Mouse (Mus musculus): ENCODE data around the gene Ppp1r21. TPM values are rescaled to one million over a fixed set of nuclear protein-coding genes. Genes with fewer than 3 reads are reported as not detected.

Ppp1r21 gene
- polyA plus RNA-seq, 1 experiment from 2014 or later, result 9.7 TPM

DNA sequence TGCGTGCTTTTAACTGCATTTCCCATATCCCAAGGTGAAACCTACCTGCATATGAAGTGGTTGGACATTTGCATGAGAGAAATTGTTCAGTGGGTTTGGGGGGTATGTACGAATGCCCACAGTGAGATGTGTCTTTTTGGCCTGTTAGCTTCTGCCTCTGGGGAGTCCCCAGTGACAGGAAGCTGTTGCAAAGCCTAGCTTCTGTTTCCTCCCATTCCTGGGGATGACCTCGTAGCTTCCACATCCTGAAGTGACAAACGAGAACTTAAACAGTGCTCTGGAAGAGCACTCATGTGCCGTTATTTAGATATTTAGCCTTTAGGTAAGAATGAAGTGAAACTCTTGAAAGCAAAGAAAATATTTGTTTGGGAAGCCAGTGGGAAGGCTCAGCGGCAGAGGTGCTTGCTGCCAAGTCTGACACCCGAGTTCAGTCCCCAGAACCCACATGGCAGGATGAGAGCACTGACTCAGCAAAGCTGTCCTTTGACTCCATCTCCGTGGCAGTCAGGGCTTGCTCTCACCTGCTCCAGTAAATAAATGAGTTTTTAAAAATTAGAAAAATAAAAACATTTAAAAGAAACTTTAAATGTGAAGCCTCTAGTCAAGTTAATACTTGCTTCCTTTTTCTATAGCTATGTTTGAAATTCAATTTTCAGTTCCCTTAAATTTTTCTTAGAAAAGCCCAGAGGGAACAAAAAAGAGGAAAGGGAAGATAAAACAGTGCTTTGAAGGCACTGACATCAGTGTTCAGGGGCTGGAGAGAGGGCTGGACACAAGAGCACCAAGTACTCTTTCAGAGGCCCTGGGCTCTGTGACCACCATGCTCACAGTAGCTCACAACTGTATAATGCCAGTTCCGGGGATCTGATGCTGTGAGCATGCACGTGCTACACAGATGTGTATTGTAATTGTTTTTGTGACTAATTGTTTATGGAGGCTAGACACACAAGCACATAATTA is 21.3 kb downstream of the Ppp1r21 start:
- Histone ChIP-seq H3K9me3 (replicated peaks) (no peaks in the 10 kb centered on the region), H3K4me2 (no peak overlapping the region), H3K4me3 (replicated peaks) (no peak overlapping the region), H3K27me3 (no peaks in the 10 kb centered on the region), H3K36me3 (replicated peaks) (peaks cover 31% of the 10 kb centered on the region), H3K9ac (no peak overlapping the region), H3K27ac (replicated peaks) (peak overlapping the region; percentile 60; the same call in 1 of the 2 replicates), H3K4me1 (replicated peaks) (peaks cover 41% of the 10 kb centered on the region)
- 35% methylated on average over 10 of the region's 10 CpGs for WGBS (ENCODE audit: insufficient replicate concordance)
- no peak for ATAC-seq (ENCODE audit: insufficient read depth)

DNA sequence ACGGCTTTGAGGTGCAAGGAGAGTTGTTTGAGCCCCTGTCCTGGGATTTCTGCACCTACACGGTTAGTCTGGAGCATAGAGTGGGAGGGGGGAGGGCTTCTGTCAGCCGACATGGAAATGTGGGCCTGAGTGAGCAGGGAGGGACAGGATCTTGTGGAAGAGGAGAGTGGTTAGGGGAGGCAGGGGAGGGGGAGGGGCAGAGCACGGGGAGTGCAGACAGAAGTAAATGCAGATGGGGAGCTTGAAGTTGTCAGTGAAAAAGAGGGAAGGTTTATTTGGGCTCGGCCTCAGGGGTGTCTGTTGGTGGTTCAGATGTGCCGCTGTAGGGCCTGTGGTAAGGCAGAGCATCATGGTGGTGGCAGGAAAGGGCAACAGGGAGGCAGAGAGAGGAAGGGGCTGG is 22.6 kb downstream of the Ppp1r21 start:
- H3K4me1 ChIP-seq (replicated peaks), result peaks cover 41% of the 10 kb centered on the region
- no peak overlapping the region for H3K9ac ChIP-seq
- peaks cover 27% of the 10 kb centered on the region for H3K36me3 ChIP-seq (replicated peaks)
- no peak overlapping the region for H3K4me2 ChIP-seq
- no peak overlapping the region for H3K4me3 ChIP-seq (replicated peaks)
- 40% methylated on average over 6 of the region's 6 CpGs for WGBS (ENCODE audit: insufficient replicate concordance)
- H3K27me3 ChIP-seq, result no peaks in the 10 kb centered on the region
- H3K27ac ChIP-seq (replicated peaks), result 0 out of 2 replicates have a peak overlapping the region, but pooled peaks have one; percentile 1
- no peaks in the 10 kb centered on the region for H3K9me3 ChIP-seq (replicated peaks)
- no peak for ATAC-seq (ENCODE audit: insufficient read depth)

DNA sequence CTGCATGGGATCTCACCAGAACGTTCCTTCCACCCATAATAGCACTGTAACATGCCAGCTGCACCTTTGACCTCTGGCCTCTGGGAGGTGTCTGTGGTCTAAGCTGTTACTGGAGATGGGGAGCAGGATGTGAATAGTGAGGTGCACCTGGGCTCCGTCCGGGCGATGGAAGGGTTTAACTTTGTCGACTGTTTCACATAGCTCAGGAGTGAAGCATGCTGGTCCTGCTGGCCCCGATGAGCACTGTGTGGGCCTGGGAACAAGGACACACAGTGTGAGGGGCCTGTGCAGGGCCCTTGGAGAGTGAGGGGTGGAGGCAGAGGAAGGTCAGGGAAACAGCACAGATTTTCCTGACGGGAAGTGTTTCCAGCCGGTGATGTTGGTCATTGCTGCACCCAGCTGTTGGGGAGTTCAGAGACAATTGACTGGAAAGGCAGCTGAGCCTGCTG is 23.1 kb downstream of the Ppp1r21 start:
- 68% methylated on average over 8 of the region's 8 CpGs for WGBS (ENCODE audit: insufficient replicate concordance)
- Histone ChIP-seq H3K27ac (replicated peaks) (no peak overlapping the region), H3K36me3 (replicated peaks) (peaks cover 24% of the 10 kb centered on the region)

DNA sequence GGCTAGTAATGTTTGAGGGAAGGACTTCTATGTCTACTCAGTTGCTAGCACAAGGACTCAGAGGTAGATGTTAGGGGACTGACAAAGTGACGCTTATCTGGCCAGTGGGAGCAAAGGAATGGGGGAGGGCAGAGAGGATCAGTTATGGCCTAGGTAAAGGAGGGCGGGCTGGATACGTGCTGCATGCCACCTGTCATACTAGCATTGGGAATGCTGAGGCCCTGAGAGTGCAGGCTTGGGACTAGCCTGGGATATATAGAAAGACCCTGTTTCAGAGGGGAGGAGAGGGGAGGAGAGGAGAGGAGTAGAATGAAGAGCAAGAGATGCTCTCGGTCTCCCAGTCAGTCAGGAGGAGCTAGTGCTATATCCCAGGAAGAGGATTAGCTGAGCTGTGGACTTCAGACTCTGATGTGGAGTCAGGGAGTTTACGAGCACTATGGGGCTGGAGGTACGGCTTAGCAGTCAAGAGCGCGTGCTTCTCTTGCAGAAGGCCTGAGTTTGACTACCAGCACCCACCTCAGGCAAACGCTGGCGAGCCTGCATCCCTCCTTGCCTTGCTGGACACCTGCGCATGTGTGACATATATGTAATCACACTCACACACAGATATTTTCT is 23.7 kb downstream of the Ppp1r21 start:
- Histone ChIP-seq H3K9ac (no peak overlapping the region), H3K27me3 (no peaks in the 10 kb centered on the region), H3K9me3 (replicated peaks) (no peaks in the 10 kb centered on the region), H3K4me2 (no peak overlapping the region), H3K36me3 (replicated peaks) (peaks cover 22% of the 10 kb centered on the region), H3K4me3 (replicated peaks) (no peak overlapping the region), H3K27ac (replicated peaks) (no peak overlapping the region), H3K4me1 (replicated peaks) (peaks cover 44% of the 10 kb centered on the region)
- 69% methylated on average over 11 of the region's 11 CpGs for WGBS (ENCODE audit: insufficient replicate concordance)
- no peak for ATAC-seq (ENCODE audit: insufficient read depth)

More for the DNA sequence above, 23.1 kb downstream of the Ppp1r21 start:
- ATAC-seq (ENCODE audit: insufficient read depth), result peak; percentile 20; the same call in 1 of the 2 replicates
- no peaks in the 10 kb centered on the region for H3K9me3 ChIP-seq (replicated peaks)
- no peak overlapping the region for H3K4me3 ChIP-seq (replicated peaks)
- H3K9ac ChIP-seq, result no peak overlapping the region
- H3K4me1 ChIP-seq (replicated peaks), result peaks cover 42% of the 10 kb centered on the region
- H3K27me3 ChIP-seq, result no peaks in the 10 kb centered on the region
- H3K4me2 ChIP-seq, result no peak overlapping the region

DNA sequence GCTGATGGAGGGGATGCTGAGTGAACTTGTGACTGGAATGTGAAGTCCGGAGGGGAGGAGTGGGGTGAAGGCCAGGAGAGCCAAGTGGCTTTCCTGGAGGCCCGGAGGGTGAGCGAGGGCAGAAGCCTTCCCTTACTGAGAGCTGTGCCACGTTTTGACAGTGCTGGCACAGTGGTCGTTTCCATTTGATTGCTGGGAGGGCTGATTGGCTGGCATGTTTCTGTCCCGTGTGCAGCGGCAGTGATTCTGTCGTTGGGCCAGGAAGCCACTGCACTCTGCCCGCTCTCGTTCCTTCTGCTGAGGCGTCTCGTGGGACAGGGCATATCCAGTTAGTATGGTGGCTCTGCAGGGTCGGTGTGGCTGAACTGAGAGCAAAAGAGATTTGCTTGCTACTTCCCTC is 26.3 kb downstream of the Ppp1r21 start:
- Histone ChIP-seq H3K27me3 (no peaks in the 10 kb centered on the region), H3K4me1 (replicated peaks) (peaks cover 26% of the 10 kb centered on the region), H3K36me3 (replicated peaks) (peaks cover 19% of the 10 kb centered on the region), H3K4me3 (replicated peaks) (no peak overlapping the region), H3K4me2 (no peak overlapping the region), H3K27ac (replicated peaks) (no peak overlapping the region), H3K9ac (no peak overlapping the region), H3K9me3 (replicated peaks) (no peaks in the 10 kb centered on the region)
- WGBS (ENCODE audit: insufficient replicate concordance), result 73% methylated on average over 13 of the region's 13 CpGs
- ATAC-seq (ENCODE audit: insufficient read depth), result no peak

DNA sequence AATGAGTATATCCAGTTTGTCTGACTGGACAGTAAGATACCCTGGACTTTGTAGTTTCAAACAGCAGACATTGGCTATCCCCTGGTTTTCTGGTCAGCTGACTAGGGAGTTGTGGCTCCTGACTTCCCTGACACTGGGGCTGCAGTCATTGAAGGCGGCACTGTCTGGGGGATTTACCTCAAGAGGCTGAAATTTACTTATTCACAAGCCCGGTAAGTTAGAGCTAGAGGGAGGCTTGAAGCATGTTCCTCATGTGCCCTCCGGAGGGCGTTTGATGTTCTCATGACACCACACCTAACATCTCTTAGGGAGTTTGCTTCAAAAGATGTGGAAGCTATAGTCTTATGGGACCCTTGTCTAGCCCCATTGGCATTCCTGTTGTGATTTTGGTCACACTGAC is 26.8 kb downstream of the Ppp1r21 start:
- H3K4me1 ChIP-seq (replicated peaks), result peaks cover 23% of the 10 kb centered on the region
- 71% methylated on average over 4 of the region's 4 CpGs for WGBS (ENCODE audit: insufficient replicate concordance)
- H3K9me3 ChIP-seq (replicated peaks), result no peaks in the 10 kb centered on the region
- H3K36me3 ChIP-seq (replicated peaks), result peaks cover 23% of the 10 kb centered on the region
- no peaks in the 10 kb centered on the region for H3K27me3 ChIP-seq
- H3K4me2 ChIP-seq, result no peak overlapping the region
- no peak overlapping the region for H3K4me3 ChIP-seq (replicated peaks)
- no peak overlapping the region for H3K9ac ChIP-seq
- no peak overlapping the region for H3K27ac ChIP-seq (replicated peaks)
- no peak for ATAC-seq (ENCODE audit: insufficient read depth)

DNA sequence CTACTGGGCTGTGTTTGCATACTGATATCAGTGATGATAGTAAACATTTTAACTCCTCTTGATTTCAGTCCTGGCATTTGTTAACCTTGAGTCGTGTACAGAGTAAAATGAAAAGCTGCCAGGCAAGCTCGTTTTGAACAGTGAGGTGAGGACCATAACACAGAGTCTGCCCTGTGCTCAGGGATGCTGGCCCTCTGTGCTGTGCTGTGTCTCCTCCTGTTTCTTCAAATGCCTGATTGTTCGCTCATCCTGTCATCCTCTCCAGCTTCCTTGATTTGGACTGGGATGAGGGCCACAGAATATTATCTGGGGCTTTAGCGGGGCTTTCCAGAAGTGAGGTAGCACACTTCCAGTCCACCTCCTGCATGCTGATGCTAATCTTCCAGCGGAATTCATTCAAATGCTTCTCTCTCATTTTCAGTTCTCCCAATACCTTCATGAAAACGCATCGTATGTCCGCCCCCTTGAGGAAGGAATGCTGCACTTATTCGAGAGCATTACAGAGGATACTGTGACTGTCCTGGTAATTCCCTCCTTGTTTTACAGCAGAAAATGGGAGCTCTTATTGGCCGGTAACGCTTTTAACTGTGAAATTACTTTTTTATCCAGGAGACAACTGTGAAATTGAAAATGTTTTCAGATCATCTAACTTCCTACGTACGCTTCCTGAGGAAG is 28.4 kb downstream of the Ppp1r21 start:
- no peak overlapping the region for H3K4me3 ChIP-seq (replicated peaks)
- H3K9me3 ChIP-seq (replicated peaks), result no peaks in the 10 kb centered on the region
- no peak overlapping the region for H3K27ac ChIP-seq (replicated peaks)
- H3K27me3 ChIP-seq, result no peaks in the 10 kb centered on the region
- peaks cover 11% of the 10 kb centered on the region for H3K4me1 ChIP-seq (replicated peaks)
- no peak overlapping the region for H3K4me2 ChIP-seq
- no peak for ATAC-seq (ENCODE audit: insufficient read depth)
- WGBS (ENCODE audit: insufficient replicate concordance), result 60% methylated on average over 13 of the region's 13 CpGs
- H3K9ac ChIP-seq, result no peak overlapping the region
- peaks cover 29% of the 10 kb centered on the region for H3K36me3 ChIP-seq (replicated peaks)

DNA sequence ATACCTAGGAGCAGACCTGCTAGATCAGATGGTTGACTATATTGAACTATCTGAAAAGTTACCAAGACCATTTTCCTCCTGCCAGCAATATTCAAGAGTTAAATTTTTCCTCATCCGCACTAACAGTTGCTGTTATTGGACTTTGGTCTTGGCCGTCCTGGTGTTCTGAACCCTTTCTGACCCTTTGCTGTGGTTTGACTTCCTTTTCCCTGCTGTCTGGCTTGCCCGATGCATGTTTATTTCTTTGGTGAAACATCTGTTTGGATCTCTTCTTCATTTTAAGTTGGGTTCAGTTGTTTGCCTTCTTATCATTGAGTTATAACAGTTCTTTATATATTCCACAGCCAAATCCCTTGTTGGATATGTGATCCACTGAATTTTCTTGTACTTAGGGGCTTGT is 33.7 kb downstream of the Ppp1r21 start:
- Histone ChIP-seq H3K36me3 (replicated peaks) (peaks cover 44% of the 10 kb centered on the region), H3K9ac (no peak overlapping the region), H3K27ac (replicated peaks) (no peak overlapping the region)

DNA sequence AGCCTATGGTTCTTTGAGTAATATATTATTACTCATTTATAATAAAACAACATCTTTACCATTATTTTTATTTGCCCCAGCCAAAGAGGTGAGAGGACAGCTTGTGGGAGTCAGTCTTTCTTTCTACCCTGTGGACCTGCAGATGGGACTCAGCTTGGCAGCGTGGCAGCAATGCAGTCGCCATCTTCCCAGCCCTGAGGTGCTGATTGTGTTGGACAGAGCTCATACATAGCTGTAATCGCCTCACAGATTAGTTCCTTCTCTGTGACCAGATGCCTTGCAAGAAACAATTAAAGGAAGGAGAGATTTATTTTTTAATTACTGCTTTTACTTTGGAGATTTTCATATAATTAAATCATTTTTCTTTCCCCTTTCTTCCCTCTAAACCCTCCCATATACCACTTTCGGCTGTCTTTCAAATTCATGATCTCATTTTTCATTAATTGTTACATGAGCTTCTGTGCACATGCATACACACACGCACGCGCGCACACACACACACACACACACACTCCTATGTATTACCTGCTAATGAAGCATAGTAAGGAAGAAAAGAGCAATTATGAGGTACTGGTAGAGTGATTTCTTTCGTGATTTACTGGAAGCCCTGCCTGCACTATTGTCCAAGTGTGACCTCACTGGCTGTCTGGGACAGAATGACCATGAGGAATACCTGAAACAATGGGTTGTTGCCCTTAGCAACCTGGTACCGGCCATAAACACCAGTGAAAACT is 40.1 kb downstream of the Ppp1r21 start:
- no peak overlapping the region for H3K4me2 ChIP-seq
- H3K4me1 ChIP-seq (replicated peaks), result no peaks in the 10 kb centered on the region
- H3K27me3 ChIP-seq, result no peaks in the 10 kb centered on the region
- no peak overlapping the region for H3K27ac ChIP-seq (replicated peaks)
- 77% methylated on average over 10 of the region's 10 CpGs for WGBS (ENCODE audit: insufficient replicate concordance)
- H3K9ac ChIP-seq, result no peak overlapping the region
- ATAC-seq (ENCODE audit: insufficient read depth), result no peak
- H3K9me3 ChIP-seq (replicated peaks), result no peaks in the 10 kb centered on the region
- H3K4me3 ChIP-seq (replicated peaks), result no peak overlapping the region
- peaks cover 70% of the 10 kb centered on the region for H3K36me3 ChIP-seq (replicated peaks)

More for the DNA sequence above, 33.7 kb downstream of the Ppp1r21 start:
- Histone ChIP-seq H3K27me3 (no peaks in the 10 kb centered on the region), H3K9me3 (replicated peaks) (no peaks in the 10 kb centered on the region), H3K4me2 (no peak overlapping the region), H3K4me1 (replicated peaks) (peaks cover 3% of the 10 kb centered on the region; the same call in 1 of the 2 replicates), H3K4me3 (replicated peaks) (no peak overlapping the region)
- no peak for ATAC-seq (ENCODE audit: insufficient read depth)
- 44% methylated on average over 3 of the region's 3 CpGs for WGBS (ENCODE audit: insufficient replicate concordance)

DNA sequence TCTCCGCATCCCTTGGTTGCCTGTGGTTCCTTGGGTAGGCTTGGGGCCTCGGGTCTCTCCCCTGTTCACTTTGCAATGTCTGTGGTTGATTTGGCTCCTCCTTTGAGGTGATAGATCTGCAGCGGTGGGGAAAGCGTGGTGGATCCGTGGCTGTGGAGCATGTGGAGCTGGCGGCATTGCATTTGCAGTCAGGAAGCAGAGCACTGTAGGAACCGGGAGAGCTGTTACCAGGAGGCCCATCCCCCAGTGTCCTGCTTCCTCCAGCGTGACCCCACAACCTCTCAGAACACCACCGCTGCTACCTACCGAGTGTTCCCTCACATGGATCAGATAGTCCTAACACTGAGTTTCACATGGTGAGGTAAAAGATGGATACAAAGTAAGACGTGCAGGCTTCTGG is 40.9 kb downstream of the Ppp1r21 start:
- ATAC-seq (ENCODE audit: insufficient read depth), result no peak
- H3K36me3 ChIP-seq (replicated peaks), result peaks cover 66% of the 10 kb centered on the region
- no peaks in the 10 kb centered on the region for H3K9me3 ChIP-seq (replicated peaks)
- H3K27ac ChIP-seq (replicated peaks), result no peak overlapping the region
- no peak overlapping the region for H3K4me3 ChIP-seq (replicated peaks)
- no peaks in the 10 kb centered on the region for H3K27me3 ChIP-seq
- H3K9ac ChIP-seq, result no peak overlapping the region
- H3K4me2 ChIP-seq, result no peak overlapping the region
- WGBS (ENCODE audit: insufficient replicate concordance), result 75% methylated on average over 11 of the region's 11 CpGs
- H3K4me1 ChIP-seq (replicated peaks), result no peaks in the 10 kb centered on the region
